Mouse (Mus musculus) heart, adult 8-10 months (tissue): ENCODE data around the gene Hist1h2be. TPM values are rescaled to one million over a fixed set of nuclear protein-coding genes. Genes with fewer than 3 reads are reported as not detected.
"Not testable (repeated sequence)": the region's sequence is repeated elsewhere in the genome, so short reads cannot be mapped to it uniquely, and the experiment has no call there.

Experiments used
- DNase-seq: peaks from one replicate; pipeline ENCODE4 v3.0.0; 2022; ENCODE audit warnings: low spot score
- total RNA-seq, 4 experiments: library from RNA; stranded (reverse); gene quantifications; 2 replicates each; pipeline ENCODE4 v1.2.4; 2022

Gene Hist1h2be
- total RNA-seq, 4 experiments from 2014 or later: 11.6 to 13.8 (median 12.6) TPM

GRCm38 (mm10) chr13:23591886-23592285 is 29.0 kb downstream of the Hist1h2be start:
- not testable (repeated sequence) for DNase-seq

- no peak for DNase-seq
Measured at GRCm38 (mm10) chr13:23591206-23591605, 29.7 kb downstream of the Hist1h2be start.

DNA sequence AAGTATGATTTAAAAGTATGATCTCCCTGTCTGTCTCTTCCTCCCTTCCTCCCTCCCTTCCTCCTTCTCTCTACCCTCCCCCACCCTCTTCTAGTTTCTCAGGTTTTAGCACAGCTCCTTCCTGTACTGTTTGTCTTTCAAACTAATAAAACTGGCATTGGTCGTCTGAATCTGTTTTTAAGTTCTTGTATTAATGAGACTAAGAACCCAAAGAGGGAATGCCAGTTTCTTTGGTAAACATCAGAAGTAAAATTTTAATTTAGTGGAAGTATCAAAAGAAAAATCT is 34.0 kb downstream of the Hist1h2be start:
- DNase-seq: no peak

DNA sequence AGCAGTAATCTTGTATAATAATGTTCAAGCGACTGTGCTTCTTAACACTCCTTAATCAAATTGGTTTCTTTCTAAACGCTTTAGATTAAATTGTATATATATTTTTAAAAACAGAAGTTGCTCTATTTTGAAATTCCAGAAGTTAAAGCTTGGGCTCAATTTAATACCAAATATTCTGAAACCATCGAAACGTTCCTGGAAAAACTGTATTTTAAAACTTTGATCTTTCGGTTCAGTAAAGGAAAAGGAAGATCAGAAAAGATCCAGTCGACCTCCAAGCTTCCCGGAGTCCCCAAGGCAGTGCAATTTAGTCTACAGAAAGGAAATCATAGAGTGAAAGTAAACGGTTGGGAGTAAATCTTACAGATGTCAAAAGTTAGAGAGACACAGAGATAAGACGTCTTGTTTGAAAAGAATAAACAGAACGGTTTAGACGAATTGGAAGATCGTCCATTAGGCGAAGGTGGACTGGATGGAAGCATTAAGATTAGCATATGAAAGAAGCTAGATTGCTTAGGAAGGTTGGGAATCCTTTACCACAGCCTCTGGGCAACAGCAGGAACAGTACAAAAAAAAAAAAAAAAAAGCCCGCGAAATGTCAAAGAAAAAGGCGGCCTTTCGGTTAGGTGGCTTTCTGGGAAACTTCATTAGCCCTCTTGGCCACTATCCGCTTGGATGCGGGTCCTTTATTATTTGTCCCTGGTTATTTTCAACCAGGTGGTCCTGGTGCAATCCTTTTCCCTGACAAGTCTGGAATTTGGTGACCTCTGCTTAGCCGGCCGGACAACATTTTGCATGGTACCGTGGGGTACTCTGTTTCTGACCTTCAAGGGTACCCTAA is 34.6 kb downstream of the Hist1h2be start:
- DNase-seq: no peak

DNA sequence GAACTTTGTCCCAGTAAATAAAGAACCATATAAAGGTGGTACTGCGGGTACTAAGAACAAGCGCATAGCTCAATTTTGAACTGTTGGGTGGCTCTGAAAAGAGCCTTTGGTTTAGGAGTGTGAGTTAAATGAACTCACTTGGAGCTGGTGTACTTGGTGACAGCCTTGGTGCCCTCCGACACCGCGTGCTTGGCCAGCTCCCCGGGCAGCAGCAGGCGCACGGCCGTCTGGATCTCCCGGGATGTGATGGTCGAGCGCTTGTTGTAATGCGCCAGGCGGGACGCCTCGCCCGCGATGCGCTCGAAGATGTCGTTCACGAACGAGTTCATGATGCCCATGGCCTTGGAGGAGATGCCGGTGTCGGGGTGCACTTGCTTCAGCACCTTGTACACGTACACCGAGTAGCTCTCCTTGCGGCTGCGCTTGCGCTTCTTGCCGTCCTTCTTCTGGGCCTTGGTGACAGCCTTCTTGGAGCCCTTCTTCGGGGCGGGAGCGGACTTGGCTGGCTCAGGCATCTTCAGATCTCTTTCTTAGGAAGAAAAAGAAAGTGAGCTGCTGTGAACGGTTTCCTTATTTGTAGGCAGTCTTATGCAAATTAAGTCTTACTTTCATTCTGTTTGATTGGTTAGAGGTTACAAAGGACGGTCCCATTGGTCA is 35.4 kb downstream of the Hist1h2be start:
- peak; percentile 94 for DNase-seq

DNA sequence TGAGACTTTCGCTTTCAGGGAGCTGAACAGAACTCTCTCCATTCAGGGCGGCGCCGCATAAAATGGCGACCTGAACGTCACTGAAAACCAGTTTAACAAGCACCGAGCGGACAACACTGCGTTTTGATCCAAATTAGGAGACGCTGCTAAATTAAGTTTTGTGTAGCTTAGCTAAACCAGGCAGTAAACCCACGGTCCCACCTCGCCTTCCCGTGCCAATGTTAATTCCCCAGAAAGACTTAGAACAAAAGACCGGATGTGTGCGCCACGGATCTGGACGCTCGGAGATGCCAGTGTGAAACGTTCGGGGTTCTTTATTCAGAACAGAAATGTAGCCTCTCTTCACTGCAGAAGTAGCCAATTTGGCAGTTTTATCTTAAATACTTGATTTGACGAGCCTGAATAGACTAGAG is 35.9 kb downstream of the Hist1h2be start:
- DNase-seq: peak; percentile 79

- DNase-seq: no peak
Measured at GRCm38 (mm10) chr13:23584331-23584730, 36.6 kb downstream of the Hist1h2be start.

GRCm38 (mm10) chr13:23583387-23584068 is 37.4 kb downstream of the Hist1h2be start:
- no peak for DNase-seq

DNA sequence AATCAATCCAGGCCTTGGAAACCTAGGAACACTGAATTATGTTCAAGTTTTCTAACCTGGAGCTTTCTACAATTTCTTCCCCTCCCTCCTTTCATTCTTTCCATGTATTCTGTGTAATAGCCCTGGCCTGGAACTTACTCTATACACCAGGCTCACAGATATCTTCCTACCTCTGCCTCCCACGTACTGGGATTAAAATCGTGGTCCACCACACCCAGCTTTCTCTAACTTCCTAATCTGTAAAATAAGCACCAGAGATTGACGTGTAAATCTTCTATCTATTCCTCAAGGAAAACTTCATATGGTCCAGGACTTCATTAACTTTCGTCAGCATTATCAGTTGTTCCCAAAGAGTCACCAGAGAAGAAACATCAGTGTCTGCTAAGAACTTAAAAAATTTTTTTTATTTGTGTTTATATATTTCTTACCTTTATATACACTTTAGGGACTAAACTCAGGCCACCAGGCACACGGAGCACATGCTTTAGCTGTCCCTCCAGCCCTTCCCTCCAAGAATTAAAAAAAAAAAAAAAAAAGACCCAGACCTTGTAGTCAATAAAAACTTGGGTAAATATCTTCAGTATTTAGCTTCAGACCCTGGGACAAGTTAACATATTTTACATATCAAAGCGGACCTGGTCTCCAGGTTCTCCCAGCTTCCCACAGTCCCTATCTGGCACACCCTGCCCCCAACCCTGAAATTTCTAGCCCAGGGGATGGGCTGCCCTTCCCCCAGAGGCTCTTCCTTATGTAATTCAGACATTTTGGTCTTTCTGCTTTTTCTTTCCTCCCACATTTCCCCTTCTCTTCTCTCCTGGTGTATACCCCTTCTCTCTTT is 38.5 kb downstream of the Hist1h2be start:
- no peak for DNase-seq

- peak; percentile 100 for DNase-seq
Measured at GRCm38 (mm10) chr13:23581408-23582218, 39.3 kb downstream of the Hist1h2be start, which contains the start of gene Hist1h4d. Gene Hist1h4d (plus strand): TSS chr13:23581598.

GRCm38 (mm10) chr13:23577835-23578234 is 43.1 kb downstream of the Hist1h2be start:
- no peak for DNase-seq

GRCm38 (mm10) chr13:23576906-23577639 is 43.9 kb downstream of the Hist1h2be start:
- DNase-seq: no peak

DNA sequence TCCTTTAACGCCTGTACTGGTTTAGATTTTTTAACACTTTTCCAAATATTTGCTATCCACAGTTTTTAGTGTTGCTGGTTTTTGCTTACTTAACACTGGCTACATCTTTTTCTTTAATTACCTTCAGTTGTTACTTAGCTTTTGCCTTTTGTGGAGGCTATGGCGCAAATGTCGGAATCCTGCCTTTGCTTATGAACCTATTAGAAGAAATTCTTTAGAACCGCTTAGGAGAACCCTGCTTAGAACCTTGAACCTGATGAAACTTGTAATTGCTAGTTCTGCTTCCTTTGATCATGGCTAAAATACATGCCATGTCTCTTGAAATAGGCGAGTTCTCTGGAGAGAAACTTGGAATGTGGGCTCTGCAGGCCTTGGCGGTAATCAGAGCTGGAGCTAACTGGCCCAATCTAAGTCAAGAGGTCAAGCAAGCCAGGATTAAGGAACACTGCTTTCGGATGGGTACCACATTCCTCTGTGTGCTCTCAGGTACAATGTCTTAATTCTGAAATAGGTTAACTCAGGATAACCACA is 44.5 kb downstream of the Hist1h2be start:
- DNase-seq: no peak

- not testable (repeated sequence) for DNase-seq
Measured at GRCm38 (mm10) chr13:23575864-23576313, 45.0 kb downstream of the Hist1h2be start.

- peak; percentile 75 for DNase-seq
Measured at GRCm38 (mm10) chr13:23575271-23575851, 45.6 kb downstream of the Hist1h2be start, which contains the start of gene Hist1h3d. Gene Hist1h3d (plus strand): TSS chr13:23575763.

- DNase-seq: not testable (repeated sequence)
Measured at GRCm38 (mm10) chr13:23574546-23575170, 46.3 kb downstream of the Hist1h2be start.

DNA sequence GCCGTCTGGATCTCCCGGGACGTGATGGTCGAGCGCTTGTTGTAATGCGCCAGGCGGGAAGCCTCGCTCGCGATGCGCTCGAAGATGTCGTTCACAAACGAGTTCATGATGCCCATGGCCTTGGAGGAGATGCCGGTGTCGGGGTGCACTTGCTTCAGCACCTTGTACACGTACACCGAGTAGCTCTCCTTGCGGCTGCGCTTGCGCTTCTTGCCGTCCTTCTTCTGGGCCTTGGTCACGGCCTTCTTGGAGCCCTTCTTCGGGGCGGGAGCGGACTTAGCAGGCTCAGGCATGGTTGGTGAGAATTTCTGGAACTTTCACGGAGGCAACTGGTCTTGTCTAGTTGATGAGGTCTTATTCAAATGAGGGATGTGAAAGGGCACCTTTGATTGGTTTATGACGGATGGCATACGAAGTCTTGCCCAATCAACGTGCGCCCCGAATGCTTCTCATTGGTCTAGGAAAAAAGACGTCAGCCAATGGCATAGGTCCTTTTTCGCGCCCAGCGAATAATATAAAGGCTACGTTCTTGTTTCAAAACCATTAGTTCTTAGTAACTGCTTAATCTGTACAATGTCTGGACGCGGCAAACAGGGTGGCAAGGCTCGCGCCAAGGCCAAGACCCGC is 46.9 kb downstream of the Hist1h2be start, which contains the start of the genes Hist1h2bf and Hist1h2ad:
Gene Hist1h2bf, minus strand, starts transcription at position 299 of the 627 bp plus-strand sequence.
Gene Hist1h2ad, plus strand, starts transcription at position 484 of the 627 bp plus-strand sequence.
- DNase-seq: peak; percentile 91
